Mouse (Mus musculus): ENCODE measurements around the gene Rpl11. TPM values are rescaled to one million over a fixed set of nuclear protein-coding genes. Genes with fewer than 3 reads are reported as not detected.
"Not testable (repeated sequence)": the region's sequence is repeated elsewhere in the genome, so short reads cannot be mapped to it uniquely, and the experiment has no call there.

Rpl11 gene
- 264 and 303 TPM in 2 replicates for polyA plus RNA-seq (2014; fragmentation: Nextera tagmentation; extraction: Ambion mirVana)

- H3K9me3 ChIP-seq (ENCODE audit: control insufficient read depth, low read length) = no peaks in the 10 kb centered on the region
- peak within 1 kb of the TSS; percentile 93 for H3K27ac ChIP-seq
- WGBS = 0% methylated on average over 21 of the region's 21 CpGs
- peak; percentile 97 for ATAC-seq (ENCODE audit: low FRiP score)
- peak; percentile 93 for DNase-seq (ENCODE audit: low spot score)
- peaks cover 38% of the 10 kb centered on the region for H3K36me3 ChIP-seq (replicated peaks; ENCODE audit: control insufficient read depth, insufficient read depth)
- H3K4me2 ChIP-seq (replicated peaks) = peak within 1 kb of the TSS; percentile 89
- H3K9ac ChIP-seq = peak within 1 kb of the TSS; percentile 99
- no peaks in the 10 kb centered on the region for H3K27me3 ChIP-seq (ENCODE audit: control insufficient read depth, insufficient read depth, low read length)
- peaks cover 9% of the 10 kb centered on the region for H3K4me1 ChIP-seq (replicated peaks; ENCODE audit: control insufficient read depth, insufficient read depth, low read length)
- H3K4me3 ChIP-seq (replicated peaks; ENCODE audit: low read length) = peak within 1 kb of the TSS; percentile 99
Observed at GRCm38 (mm10) chr4:136053247-136053596, at the start of gene Rpl11. Gene Rpl11 (minus strand): TSS chr4:136053428.

- ATAC-seq (ENCODE audit: low FRiP score); H3K27me3 ChIP-seq (ENCODE audit: control insufficient read depth, insufficient read depth, low read length); H3K4me1 ChIP-seq (replicated peaks; ENCODE audit: control insufficient read depth, insufficient read depth, low read length); H3K4me2 ChIP-seq (replicated peaks); H3K4me3 ChIP-seq (replicated peaks; ENCODE audit: low read length); DNase-seq (ENCODE audit: low spot score); H3K9me3 ChIP-seq (ENCODE audit: control insufficient read depth, low read length); H3K27ac ChIP-seq; H3K36me3 ChIP-seq (replicated peaks; ENCODE audit: control insufficient read depth, insufficient read depth); H3K9ac ChIP-seq: not testable (repeated sequence)
- WGBS = 85% methylated on average over 4 of the region's 4 CpGs
Observed at GRCm38 (mm10) chr4:136101753-136102152, 48.5 kb upstream of the Rpl11 start.

GRCm38 (mm10) chr4:136100396-136101070 is 47.3 kb upstream of the Rpl11 start:
- Histone ChIP-seq H3K4me3 (replicated peaks; ENCODE audit: low read length) (no peak overlapping the region), H3K27ac (no peak overlapping the region), H3K9me3 (ENCODE audit: control insufficient read depth, low read length) (no peaks in the 10 kb centered on the region), H3K27me3 (ENCODE audit: control insufficient read depth, insufficient read depth, low read length) (no peaks in the 10 kb centered on the region), H3K36me3 (replicated peaks; ENCODE audit: control insufficient read depth, insufficient read depth) (no peaks in the 10 kb centered on the region), H3K4me1 (replicated peaks; ENCODE audit: control insufficient read depth, insufficient read depth, low read length) (peaks cover 6% of the 10 kb centered on the region), H3K9ac (no peak overlapping the region), H3K4me2 (replicated peaks) (no peak overlapping the region)
- ATAC-seq (ENCODE audit: low FRiP score) = no peak
- WGBS = 80% methylated on average over 12 of the region's 12 CpGs
- no peak for DNase-seq (ENCODE audit: low spot score)

GRCm38 (mm10) chr4:136098446-136098845 is 45.2 kb upstream of the Rpl11 start:
- no peak overlapping the region for H3K27ac ChIP-seq
- H3K9me3 ChIP-seq (ENCODE audit: control insufficient read depth, low read length) = no peaks in the 10 kb centered on the region
- peaks cover 3% of the 10 kb centered on the region; the same call in 1 of the 2 replicates for H3K4me1 ChIP-seq (replicated peaks; ENCODE audit: control insufficient read depth, insufficient read depth, low read length)
- H3K9ac ChIP-seq = no peak overlapping the region
- DNase-seq (ENCODE audit: low spot score) (no peak), ATAC-seq (ENCODE audit: low FRiP score) (no peak)
- no peak overlapping the region for H3K4me2 ChIP-seq (replicated peaks)
- no peak overlapping the region for H3K4me3 ChIP-seq (replicated peaks; ENCODE audit: low read length)
- H3K27me3 ChIP-seq (ENCODE audit: control insufficient read depth, insufficient read depth, low read length) = no peaks in the 10 kb centered on the region
- WGBS = 93% methylated on average over 3 of the region's 3 CpGs
- no peaks in the 10 kb centered on the region for H3K36me3 ChIP-seq (replicated peaks; ENCODE audit: control insufficient read depth, insufficient read depth)

- 74% methylated on average over 11 of the region's 11 CpGs for WGBS
Observed at GRCm38 (mm10) chr4:136096446-136097113, 43.4 kb upstream of the Rpl11 start.

GRCm38 (mm10) chr4:136095490-136096105 is 42.4 kb upstream of the Rpl11 start:
- ATAC-seq (ENCODE audit: low FRiP score) (no peak), DNase-seq (ENCODE audit: low spot score) (no peak)
- H3K9me3 ChIP-seq (ENCODE audit: control insufficient read depth, low read length) = peaks cover 4% of the 10 kb centered on the region; the same call in 1 of the 2 replicates
- H3K27ac ChIP-seq = 0 out of 2 replicates have a peak overlapping the region, but pooled peaks have one; percentile 38
- H3K4me1 ChIP-seq (replicated peaks; ENCODE audit: control insufficient read depth, insufficient read depth, low read length) = peaks cover 3% of the 10 kb centered on the region; the same call in 1 of the 2 replicates
- no peak overlapping the region for H3K4me2 ChIP-seq (replicated peaks)
- H3K9ac ChIP-seq = no peak overlapping the region
- no peaks in the 10 kb centered on the region for H3K27me3 ChIP-seq (ENCODE audit: control insufficient read depth, insufficient read depth, low read length)
- no peak overlapping the region for H3K4me3 ChIP-seq (replicated peaks; ENCODE audit: low read length)
- WGBS = 84% methylated on average over 9 of the region's 9 CpGs
- H3K36me3 ChIP-seq (replicated peaks; ENCODE audit: control insufficient read depth, insufficient read depth) = no peaks in the 10 kb centered on the region

More at GRCm38 (mm10) chr4:136096446-136097113, 43.4 kb upstream of the Rpl11 start:
- no peak for ATAC-seq (ENCODE audit: low FRiP score)
- DNase-seq (ENCODE audit: low spot score) = no peak
- peaks cover 3% of the 10 kb centered on the region; the same call in 1 of the 2 replicates for H3K4me1 ChIP-seq (replicated peaks; ENCODE audit: control insufficient read depth, insufficient read depth, low read length)
- no peak overlapping the region for H3K27ac ChIP-seq
- H3K9ac ChIP-seq = no peak overlapping the region
- no peaks in the 10 kb centered on the region for H3K27me3 ChIP-seq (ENCODE audit: control insufficient read depth, insufficient read depth, low read length)
- no peak overlapping the region for H3K4me3 ChIP-seq (replicated peaks; ENCODE audit: low read length)
- peaks cover 4% of the 10 kb centered on the region; the same call in 1 of the 2 replicates for H3K9me3 ChIP-seq (ENCODE audit: control insufficient read depth, low read length)
- H3K4me2 ChIP-seq (replicated peaks) = no peak overlapping the region
- no peaks in the 10 kb centered on the region for H3K36me3 ChIP-seq (replicated peaks; ENCODE audit: control insufficient read depth, insufficient read depth)

GRCm38 (mm10) chr4:136094519-136095219 is 41.4 kb upstream of the Rpl11 start:
- Histone ChIP-seq H3K27ac (peak overlapping the region; percentile 59), H3K4me1 (replicated peaks; ENCODE audit: control insufficient read depth, insufficient read depth, low read length) (peaks cover 3% of the 10 kb centered on the region; the same call in 1 of the 2 replicates), H3K36me3 (replicated peaks; ENCODE audit: control insufficient read depth, insufficient read depth) (no peaks in the 10 kb centered on the region), H3K4me2 (replicated peaks) (no peak overlapping the region), H3K27me3 (ENCODE audit: control insufficient read depth, insufficient read depth, low read length) (no peaks in the 10 kb centered on the region), H3K9ac (no peak overlapping the region), H3K9me3 (ENCODE audit: control insufficient read depth, low read length) (peaks cover 4% of the 10 kb centered on the region; the same call in 1 of the 2 replicates), H3K4me3 (replicated peaks; ENCODE audit: low read length) (no peak overlapping the region)
- DNase-seq (ENCODE audit: low spot score) = peak; percentile 53
- peak; percentile 76 for ATAC-seq (ENCODE audit: low FRiP score)
- WGBS = 52% methylated on average over 18 of the region's 18 CpGs

- Histone ChIP-seq H3K4me3 (replicated peaks; ENCODE audit: low read length) (no peak overlapping the region), H3K27me3 (ENCODE audit: control insufficient read depth, insufficient read depth, low read length) (no peaks in the 10 kb centered on the region), H3K4me2 (replicated peaks) (no peak overlapping the region), H3K4me1 (replicated peaks; ENCODE audit: control insufficient read depth, insufficient read depth, low read length) (peaks cover 3% of the 10 kb centered on the region; the same call in 1 of the 2 replicates), H3K9me3 (ENCODE audit: control insufficient read depth, low read length) (peaks cover 4% of the 10 kb centered on the region; the same call in 1 of the 2 replicates), H3K9ac (no peak overlapping the region), H3K36me3 (replicated peaks; ENCODE audit: control insufficient read depth, insufficient read depth) (no peaks in the 10 kb centered on the region), H3K27ac (no peak overlapping the region)
- WGBS = 91% methylated on average over 7 of the region's 7 CpGs
- ATAC-seq (ENCODE audit: low FRiP score) = no peak
- no peak for DNase-seq (ENCODE audit: low spot score)
Observed at GRCm38 (mm10) chr4:136092498-136092897, 39.3 kb upstream of the Rpl11 start.

All from hindbrain, embryonic 14.5 days (tissue).